Comparison of ENCODE assay signal across 10 mouse cellular contexts in the genomic region with DNA sequence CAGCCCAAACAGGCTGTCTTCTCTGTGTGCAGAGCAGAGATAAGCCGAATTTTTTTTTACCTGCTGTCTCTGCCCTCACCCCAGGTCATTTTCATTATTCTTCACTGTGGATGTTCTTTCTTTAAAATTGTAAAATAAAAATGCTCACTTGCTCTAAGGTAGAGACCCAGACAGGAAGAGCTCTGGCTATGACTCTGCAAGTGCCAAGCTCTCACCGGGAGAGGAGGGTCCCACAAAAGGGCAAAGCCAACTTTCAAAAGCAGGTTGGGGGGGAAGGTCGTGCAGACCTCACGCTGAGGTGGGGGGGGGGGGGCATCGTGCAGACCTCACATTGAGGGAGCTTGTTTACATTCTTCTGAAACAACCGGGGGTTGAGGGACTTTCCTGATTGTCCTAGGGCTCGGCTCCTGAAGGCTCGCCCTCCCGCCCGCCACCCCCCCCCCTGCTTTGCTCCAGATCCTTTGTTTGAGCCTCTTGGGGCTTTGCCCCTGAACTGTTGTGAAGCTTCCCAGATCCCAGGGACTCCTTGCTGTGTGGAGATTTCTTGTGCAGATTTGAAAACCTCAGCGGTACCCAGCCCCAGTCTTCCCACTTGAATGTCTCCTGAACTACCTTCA.
DNase-seq lines count a peak whose midpoint lies in the region; ATAC-seq and TF ChIP-seq lines count a peak whose summit lies in the region.
"Had no signal": no experiment of that assay in that cellular context is flagged by ENCODE, and none has a peak within 500 bp of the region (broad histone marks: within the 10 kb centered on the region; RNA-seq: fewer than 3 reads in every experiment).

No protein-coding gene starts in this region.

- peak overlapping the region; percentile 36 for H3K4me3 ChIP-seq in heart, embryonic 13.5 days
- 0 out of 2 replicates have a peak overlapping the region, but pooled peaks have one; percentile 3 for H3K4me3 ChIP-seq in hindbrain, postnatal 0 days (ENCODE audit: low read length)
- 0 out of 2 replicates have a peak overlapping the region, but pooled peaks have one; percentile 4 for H3K4me3 ChIP-seq in neural tube, embryonic 13.5 days

- peak overlapping the region; percentile 63 for H3K4me2 ChIP-seq in heart, embryonic 13.5 days
- peak overlapping the region; percentile 39 for H3K4me2 ChIP-seq in hindbrain, postnatal 0 days (ENCODE audit: low read depth, low read length)
- H3K4me2 ChIP-seq in neural tube, embryonic 13.5 days: peak overlapping the region; percentile 46

- no peaks in the 10 kb centered on the region for H3K36me3 ChIP-seq in heart, embryonic 13.5 days
- no peaks in the 10 kb centered on the region for H3K36me3 ChIP-seq in hindbrain, postnatal 0 days (ENCODE audit: insufficient read depth, low read length)
- H3K36me3 ChIP-seq in neural tube, embryonic 13.5 days: no peaks in the 10 kb centered on the region

- WGBS in heart, embryonic 13.5 days: 7% methylated on average over 11 of the region's 11 CpGs
- 5% methylated on average over 11 of the region's 11 CpGs for WGBS in hindbrain, postnatal 0 days
- 3% methylated on average over 8 of the region's 11 CpGs for WGBS in neural tube, embryonic 13.5 days

- DNase-seq in heart, postnatal 14 days: no peak
- DNase-seq in embryo, embryonic 11 days: peak; percentile 43
- no peak for DNase-seq in hindbrain, postnatal 0 days (ENCODE audit: low spot score)
- no peak for DNase-seq in kidney, postnatal 25 days
- DNase-seq in cerebellum, postnatal 14 days: no peak
- DNase-seq: cerebellum, adult 11-12 months; layer of hippocampus, postnatal 36 days had no signal

- no peak for TF ChIP-seq CTCF in hindbrain, postnatal 0 days (IDR thresholded peaks at IDR 0.05; ENCODE audit: low read depth)

- intact Hi-C loops in heart, postnatal 14 days (cut with DNase I): no loop called here

- H3K9ac ChIP-seq in heart, embryonic 13.5 days: peak overlapping the region; percentile 69
- H3K9ac ChIP-seq in hindbrain, postnatal 0 days (replicated peaks; ENCODE audit: low read length): no peak overlapping the region
- no peak overlapping the region for H3K9ac ChIP-seq in neural tube, embryonic 13.5 days

- no peak for ATAC-seq in heart, embryonic 13.5 days (ENCODE audit: extremely low read depth, insufficient number of reproducible peaks, low FRiP score, low TSS enrichment)
- ATAC-seq in hindbrain, postnatal 0 days: no peak
- no peak for ATAC-seq in neural tube, embryonic 13.5 days (ENCODE audit: low read depth)
- ATAC-seq in erythroid progenitor cell, adult 5-6 weeks (replicated peaks; ENCODE audit: low FRiP score, poor library complexity, severe bottlenecking): no peak

- peaks cover 38% of the 10 kb centered on the region for H3K4me1 ChIP-seq in heart, embryonic 13.5 days
- no peaks in the 10 kb centered on the region for H3K4me1 ChIP-seq in hindbrain, postnatal 0 days (ENCODE audit: insufficient read depth, low read length)
- H3K4me1 ChIP-seq in neural tube, embryonic 13.5 days (replicated peaks): peaks cover 21% of the 10 kb centered on the region

- no peaks in the 10 kb centered on the region for H3K9me3 ChIP-seq in heart, embryonic 13.5 days
- no peaks in the 10 kb centered on the region for H3K9me3 ChIP-seq in hindbrain, postnatal 0 days (ENCODE audit: low read length)
- no peaks in the 10 kb centered on the region for H3K9me3 ChIP-seq in neural tube, embryonic 13.5 days

- H3K27ac ChIP-seq in heart, embryonic 13.5 days (replicated peaks): no peak overlapping the region
- no peak overlapping the region for H3K27ac ChIP-seq in hindbrain, postnatal 0 days
- H3K27ac ChIP-seq in neural tube, embryonic 13.5 days (replicated peaks): no peak overlapping the region

- no peaks in the 10 kb centered on the region for H3K27me3 ChIP-seq in heart, embryonic 13.5 days (replicated peaks)
- no peaks in the 10 kb centered on the region for H3K27me3 ChIP-seq in hindbrain, postnatal 0 days (ENCODE audit: insufficient read depth, low read length)
- H3K27me3 ChIP-seq in neural tube, embryonic 13.5 days: no peaks in the 10 kb centered on the region
